Mouse (Mus musculus) hindbrain, postnatal 0 days (tissue): ENCODE measurements around the gene Gm20671. TPM values are rescaled to one million over a fixed set of nuclear protein-coding genes. Genes with fewer than 3 reads are reported as not detected.
"Not testable (repeated sequence)": the region's sequence is repeated elsewhere in the genome, so short reads cannot be mapped to it uniquely, and the experiment has no call there.

Source experiments
- ATAC-seq: fragments of 200-750 bp; cut with Nextera tagmentation; 2 replicates; pipeline ENCODE4 v1.8.0; 2017; ENCODE audit warnings: mild to moderate bottlenecking, moderate TSS enrichment, moderate library complexity
- DNase-seq: peaks from one replicate; pipeline ENCODE4 v3.0.0-alpha.2; 2015; ENCODE audit warnings: low spot score
- H3K27ac ChIP-seq: fragments of 300-500 bp; sonication (generic); 2 replicates; pipeline ENCODE4 v1.5.1; 2014; ENCODE audit warnings: mild to moderate bottlenecking
- H3K27me3 ChIP-seq: fragments of 300-500 bp; sonication (generic); 2 replicates; pipeline ENCODE4 v1.6.1; 2014; ENCODE audit warnings: low read length, mixed read lengths; ENCODE audit not compliant: insufficient read depth
- H3K36me3 ChIP-seq: fragments of 300-500 bp; sonication (generic); 2 replicates; pipeline ENCODE4 v1.6.1; 2014; ENCODE audit warnings: low read length, mixed read lengths; ENCODE audit not compliant: insufficient read depth
- H3K4me1 ChIP-seq: fragments of 300-500 bp; sonication (generic); 2 replicates; pipeline ENCODE4 v1.6.1; 2014; ENCODE audit warnings: antibody characterized with exemption, low read length, mixed read lengths; ENCODE audit not compliant: insufficient read depth
- H3K4me2 ChIP-seq: fragments of 300-500 bp; sonication (generic); 2 replicates; pipeline ENCODE4 v1.6.1; 2014; ENCODE audit warnings: low read depth, mild to moderate bottlenecking, low read length, moderate library complexity, mixed read lengths
- H3K4me3 ChIP-seq: fragments of 300-500 bp; sonication (generic); 2 replicates; pipeline ENCODE4 v1.5.1; 2014; ENCODE audit warnings: low read length
- H3K9ac ChIP-seq: fragments of 300-500 bp; sonication (generic); replicated peaks from 2 replicates; pipeline ENCODE4 v1.6.1; 2014; ENCODE audit warnings: mild to moderate bottlenecking, low read length, moderate library complexity, mixed read lengths
- H3K9me3 ChIP-seq: fragments of 300-500 bp; sonication (generic); 2 replicates; pipeline ENCODE4 v1.6.1; 2016; ENCODE audit warnings: low read length, mixed read lengths
- CTCF ChIP-seq: IDR thresholded peaks from 2 replicates; pipeline ENCODE4 v1.5.1; 2016; ENCODE audit warnings: antibody characterized with exemption, control low read depth, low read depth
- WGBS: fragments of 180-500 bp; shearing (Covaris S2); extraction: QIAGEN DNeasy Blood & Tissue Kit; methylation state at CpG from one replicate; pipeline ENCODE4 v1.1.7; 2014; 5-methylcytosine and 5-hydroxymethylcytosine counted together
- polyA plus RNA-seq: library from polyadenylated mRNA; unstranded; fragments of >200 nt; fragmentation: Nextera tagmentation; extraction: Ambion mirVana; gene quantifications from 2 replicates; pipeline ENCODE4 v1.2.1, GENCODE M21; 2015
- total RNA-seq: library from RNA; depleted of rRNA; stranded (reverse); fragments of >200 nt; gene quantifications from 2 replicates; pipeline ENCODE4 v1.2.3, GENCODE M21; 2014

The Gm20671 gene
- total and polyA plus RNA-seq, 2 experiments from 2014 or later, result 5.6 TPM; not detected in 1

- Histone ChIP-seq H3K27me3 (no peaks in the 10 kb centered on the region), H3K27ac (no peak overlapping the region), H3K36me3 (peaks cover 10% of the 10 kb centered on the region; the same call in 1 of the 2 replicates), H3K4me1 (no peaks in the 10 kb centered on the region), H3K4me3 (no peak overlapping the region), H3K4me2 (no peak overlapping the region), H3K9ac (no peak overlapping the region), H3K9me3 (no peaks in the 10 kb centered on the region)
- TF ChIP-seq CTCF, result no peak
- 86% methylated on average over 5 of the region's 5 CpGs for WGBS
- ATAC-seq, result no peak
- no peak for DNase-seq
Observed at GRCm38 (mm10) chr5:32761566-32762140, 65.3 kb downstream of the Gm20671 start.

- peaks cover 10% of the 10 kb centered on the region; the same call in 1 of the 2 replicates for H3K36me3 ChIP-seq
- no peak for TF ChIP-seq CTCF
- 88% methylated on average over 3 of the region's 3 CpGs for WGBS
- H3K9me3 ChIP-seq, result no peaks in the 10 kb centered on the region
- DNase-seq, result no peak
- H3K4me1 ChIP-seq, result no peaks in the 10 kb centered on the region
- no peak overlapping the region for H3K9ac ChIP-seq
- no peaks in the 10 kb centered on the region for H3K27me3 ChIP-seq
- H3K27ac ChIP-seq, result no peak overlapping the region
- H3K4me3 ChIP-seq, result no peak overlapping the region
- no peak for ATAC-seq
- H3K4me2 ChIP-seq, result no peak overlapping the region
Observed at GRCm38 (mm10) chr5:32760787-32761186, 66.1 kb downstream of the Gm20671 start.

- H3K4me3 ChIP-seq, H3K27me3 ChIP-seq, ATAC-seq, H3K27ac ChIP-seq, H3K4me2 ChIP-seq, H3K9ac ChIP-seq, DNase-seq, H3K4me1 ChIP-seq, H3K9me3 ChIP-seq: not testable (repeated sequence)
- WGBS, result over 99% methylated on average over 16 of the region's 18 CpGs
- peaks cover 10% of the 10 kb centered on the region; the same call in 1 of the 2 replicates for H3K36me3 ChIP-seq
Observed at GRCm38 (mm10) chr5:32760352-32760751, 66.6 kb downstream of the Gm20671 start.

GRCm38 (mm10) chr5:32759662-32760061 is 67.2 kb downstream of the Gm20671 start:
- WGBS, result 77% methylated on average over 2 of the region's 2 CpGs
- peaks cover 10% of the 10 kb centered on the region; the same call in 1 of the 2 replicates for H3K36me3 ChIP-seq
- no peaks in the 10 kb centered on the region for H3K27me3 ChIP-seq
- H3K4me2 ChIP-seq, result no peak overlapping the region
- H3K4me3 ChIP-seq, result no peak overlapping the region
- no peak overlapping the region for H3K27ac ChIP-seq
- TF ChIP-seq CTCF, result no peak
- H3K9ac ChIP-seq, result no peak overlapping the region
- DNase-seq, result no peak
- no peaks in the 10 kb centered on the region for H3K4me1 ChIP-seq
- ATAC-seq, result no peak
- H3K9me3 ChIP-seq, result no peaks in the 10 kb centered on the region

- H3K36me3 ChIP-seq, result no peaks in the 10 kb centered on the region
Observed at GRCm38 (mm10) chr5:32756141-32756540, 70.8 kb downstream of the Gm20671 start.

GRCm38 (mm10) chr5:32751736-32752135 is 75.2 kb downstream of the Gm20671 start:
- WGBS, result 49% methylated on average over 2 of the region's 2 CpGs
- TF ChIP-seq CTCF, result no peak
- no peaks in the 10 kb centered on the region for H3K36me3 ChIP-seq

More at GRCm38 (mm10) chr5:32756141-32756540, 70.8 kb downstream of the Gm20671 start:
- ATAC-seq (no peak), DNase-seq (no peak)
- H3K4me3 ChIP-seq, result no peak overlapping the region
- H3K4me1 ChIP-seq, result no peaks in the 10 kb centered on the region
- no peak overlapping the region for H3K9ac ChIP-seq
- no peak overlapping the region for H3K4me2 ChIP-seq
- no peaks in the 10 kb centered on the region for H3K9me3 ChIP-seq
- H3K27ac ChIP-seq, result no peak overlapping the region
- 94% methylated on average over 8 of the region's 8 CpGs for WGBS
- no peak for TF ChIP-seq CTCF
- no peaks in the 10 kb centered on the region for H3K27me3 ChIP-seq

GRCm38 (mm10) chr5:32748936-32749335 is 78.0 kb downstream of the Gm20671 start:
- WGBS, result 91% methylated on average over 6 of the region's 6 CpGs
- Histone ChIP-seq H3K36me3 (no peaks in the 10 kb centered on the region), H3K4me2 (no peak overlapping the region), H3K9ac (no peak overlapping the region), H3K4me1 (no peaks in the 10 kb centered on the region), H3K9me3 (no peaks in the 10 kb centered on the region), H3K4me3 (no peak overlapping the region), H3K27me3 (no peaks in the 10 kb centered on the region), H3K27ac (no peak overlapping the region)
- no peak for TF ChIP-seq CTCF
- no peak for ATAC-seq
- DNase-seq, result no peak

More at GRCm38 (mm10) chr5:32751736-32752135, 75.2 kb downstream of the Gm20671 start:
- no peak overlapping the region for H3K27ac ChIP-seq
- no peak overlapping the region for H3K4me2 ChIP-seq
- no peaks in the 10 kb centered on the region for H3K9me3 ChIP-seq
- no peaks in the 10 kb centered on the region for H3K4me1 ChIP-seq
- no peaks in the 10 kb centered on the region for H3K27me3 ChIP-seq
- DNase-seq, result no peak
- no peak overlapping the region for H3K9ac ChIP-seq
- H3K4me3 ChIP-seq, result no peak overlapping the region
- ATAC-seq, result no peak
